Mouse (Mus musculus) naive thymus-derived CD4-positive, alpha-beta T cell, adult 2 months (primary cell): ENCODE measurements at regions not wholly inside any gene's neighbourhood (a gene's known extent, or its start where the extent isn't known, plus 50 kb on each side); places are given as distances from the start of the nearest gene placed in this dataset.
"Not testable (repeated sequence)": the region's sequence is repeated elsewhere in the genome, so short reads cannot be mapped to it uniquely, and the experiment has no call there.

Source experiments
- DNase-seq: peaks from one replicate; pipeline ENCODE4 v3.0.0-alpha.2; 2011; ENCODE audit warnings: low read depth

GRCm38 (mm10) chr6:112564119-112564518 lies 74.4 kb upstream of the Oxtr start:
- not testable (repeated sequence) for DNase-seq

GRCm38 (mm10) chr6:112563659-112564058 lies 73.9 kb upstream of the Oxtr start:
- not testable (repeated sequence) for DNase-seq

GRCm38 (mm10) chr6:112562039-112562438 lies 72.3 kb upstream of the Oxtr start:
- no peak for DNase-seq

- no peak for DNase-seq
These were observed 71.8 kb upstream of the Oxtr start for GRCm38 (mm10) chr6:112561568-112561967.

GRCm38 (mm10) chr6:112559549-112559948 lies 69.8 kb upstream of the Oxtr start:
- DNase-seq = no peak

- no peak for DNase-seq
These were observed 67.8 kb upstream of the Oxtr start for GRCm38 (mm10) chr6:112557516-112557915.

GRCm38 (mm10) chr6:112556401-112557165 lies 66.8 kb upstream of the Oxtr start:
- DNase-seq = no peak

GRCm38 (mm10) chr6:112554091-112554490 lies 64.3 kb upstream of the Oxtr start:
- no peak for DNase-seq

- DNase-seq = no peak
These were observed 63.6 kb upstream of the Oxtr start for GRCm38 (mm10) chr6:112553231-112553920.

- no peak for DNase-seq
These were observed 62.8 kb upstream of the Oxtr start for GRCm38 (mm10) chr6:112552560-112552959.

- DNase-seq = no peak
These were observed 61.6 kb upstream of the Oxtr start for GRCm38 (mm10) chr6:112551298-112551697.

GRCm38 (mm10) chr6:112547251-112547650 lies 57.5 kb upstream of the Oxtr start:
- DNase-seq = peak; percentile 3

- DNase-seq = no peak
These were observed 56.3 kb upstream of the Oxtr start for GRCm38 (mm10) chr6:112546033-112546432.

GRCm38 (mm10) chr6:112544315-112544714 lies 54.6 kb upstream of the Oxtr start:
- no peak for DNase-seq

- DNase-seq = no peak
These were observed 52.9 kb upstream of the Oxtr start for GRCm38 (mm10) chr6:112542692-112543091.
